Mouse (Mus musculus) heart, postnatal 4 days (tissue): ENCODE results near the gene Gm10024. TPM values are rescaled to one million over a fixed set of nuclear protein-coding genes. Genes with fewer than 3 reads are reported as not detected.
"Not testable (repeated sequence)": the region's sequence is repeated elsewhere in the genome, so short reads cannot be mapped to it uniquely, and the experiment has no call there.

Source experiments
- DNase-seq: peaks from one replicate; pipeline ENCODE4 v3.0.0; 2021
- total RNA-seq, 2 experiments: library from RNA; stranded (reverse); gene quantifications; 2 replicates each; pipeline ENCODE4 v1.2.3; 2021

Gm10024 gene
- total RNA-seq, 2 experiments from 2014 or later: not detected

DNA sequence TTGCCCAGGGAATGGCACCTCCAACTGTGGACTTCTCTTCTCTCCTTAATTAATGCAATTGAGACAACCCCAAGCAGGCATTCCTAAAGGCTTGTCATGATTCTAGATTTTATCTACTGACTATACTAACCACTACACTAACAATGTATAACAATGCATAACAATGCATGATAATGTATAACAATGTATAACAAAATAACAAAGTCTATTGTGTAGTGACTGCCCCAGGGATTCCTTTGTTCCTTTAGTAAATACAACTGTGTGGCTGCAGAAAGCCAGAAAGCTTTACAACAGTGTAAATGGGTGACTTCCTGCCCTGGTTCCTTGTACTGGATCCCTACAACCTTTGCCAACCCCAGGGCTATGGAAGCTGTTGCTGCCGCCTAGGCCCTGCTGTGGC, 24.7 kb downstream of the Gm10024 start:
- DNase-seq: no peak

DNA sequence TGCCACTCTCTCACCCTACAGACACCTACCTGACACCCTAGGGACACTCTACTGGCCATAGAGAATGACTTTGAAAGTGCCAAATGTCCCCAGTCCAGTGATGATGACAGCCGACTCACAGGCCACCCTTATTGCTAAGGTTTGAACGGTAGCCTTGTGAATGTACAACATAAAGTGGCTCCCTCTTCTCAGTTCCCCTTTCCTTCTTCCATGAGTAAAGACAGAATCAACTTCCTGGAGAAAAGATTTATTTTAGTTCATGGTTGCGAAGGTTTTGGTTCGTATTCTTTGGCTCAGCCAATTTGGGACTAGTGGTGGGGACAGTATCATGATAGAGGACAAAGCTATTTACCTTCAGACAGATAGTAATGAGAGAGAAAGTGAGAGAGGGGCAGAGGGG, 27.7 kb downstream of the Gm10024 start:
- no peak for DNase-seq

DNA sequence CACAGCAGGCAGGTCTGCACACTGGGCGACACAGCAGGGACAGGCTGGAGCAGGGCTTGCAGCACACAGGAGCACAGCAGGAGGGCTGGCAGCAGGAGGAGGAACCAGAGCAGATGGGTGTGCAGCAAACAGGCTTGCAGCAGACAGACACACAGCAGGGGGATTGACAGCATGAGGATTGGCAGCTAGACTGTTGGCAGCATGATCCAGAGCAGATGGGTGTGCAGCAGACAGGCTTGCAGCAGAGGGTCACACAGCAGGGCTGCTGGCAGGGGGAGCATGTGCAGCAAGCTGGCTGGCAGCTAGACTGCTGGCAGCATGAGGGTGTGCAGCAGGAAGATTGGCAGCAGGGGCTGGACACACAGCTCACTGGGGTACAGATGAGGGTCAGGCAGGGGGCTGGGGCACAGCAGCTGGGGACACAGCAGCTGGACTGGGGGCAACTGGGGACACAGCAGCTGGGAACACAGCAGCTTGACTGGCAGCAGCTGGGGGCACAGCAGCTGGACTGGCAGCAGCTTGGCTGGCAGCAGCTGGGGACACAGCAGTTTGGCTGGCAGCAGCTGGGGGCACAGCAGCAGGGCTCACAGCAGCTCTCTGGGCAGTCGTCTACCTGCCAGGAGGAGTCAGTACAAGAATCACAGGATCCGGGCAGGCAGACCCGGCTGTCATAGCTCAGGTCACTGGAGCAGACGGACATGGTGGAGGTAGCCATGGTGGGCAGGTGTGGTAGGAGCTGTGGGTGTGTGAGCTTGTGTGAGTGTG, 30.8 kb downstream of the Gm10024 start, which contains the start of gene Gm18596:
Gene Gm18596 (minus strand): TSS at position 715 of the 765 bp plus-strand sequence.
- DNase-seq: not testable (repeated sequence)

GRCm38 (mm10) chr10:77750686-77751085, 39.4 kb downstream of the Gm10024 start:
- not testable (repeated sequence) for DNase-seq

DNA sequence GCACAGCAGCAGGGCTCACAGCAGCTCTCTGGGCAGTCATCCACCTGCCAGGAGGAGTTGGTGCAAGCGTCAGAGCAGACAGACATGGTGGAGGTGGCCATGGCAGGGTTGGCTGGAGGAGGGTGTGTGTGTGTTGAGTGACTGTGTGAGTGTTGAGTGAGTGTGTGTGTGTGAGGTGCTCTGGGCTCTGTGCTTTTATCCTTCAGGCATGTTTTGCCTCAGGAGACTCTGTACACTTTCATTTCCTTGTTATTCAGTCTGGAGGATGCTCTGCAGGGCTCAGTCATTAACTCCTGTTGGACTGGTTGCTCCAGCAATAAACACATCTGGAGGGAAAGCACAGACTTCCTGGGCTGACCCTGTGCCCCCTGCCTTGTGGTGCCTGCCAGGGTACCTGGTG, 40.0 kb downstream of the Gm10024 start, which contains the start of gene Gm9736:
Gene Gm9736 (minus strand): TSS at position 101 of the 400 bp plus-strand sequence.
- not testable (repeated sequence) for DNase-seq

- DNase-seq: not testable (repeated sequence)
Measured at GRCm38 (mm10) chr10:77752312-77752711, 41.1 kb downstream of the Gm10024 start.

DNA sequence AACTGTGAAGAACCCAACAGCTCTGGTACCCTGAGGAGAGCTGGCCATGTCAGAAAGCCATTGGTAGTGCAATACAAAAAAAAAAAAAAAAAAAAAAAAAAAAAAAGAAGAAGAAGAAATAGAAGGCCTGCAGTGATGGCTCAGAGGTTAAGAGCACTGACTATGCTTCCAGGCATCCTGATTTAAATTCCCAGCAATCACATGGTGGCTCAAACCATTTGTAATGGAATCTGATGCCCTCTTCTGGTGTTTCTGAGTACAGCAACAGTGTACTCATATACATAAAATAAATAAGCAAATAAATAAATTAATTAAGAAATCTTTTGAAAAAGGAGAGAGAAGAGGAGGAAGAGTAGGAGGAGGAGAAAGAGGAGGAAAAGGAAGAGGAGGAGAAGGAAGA, 42.2 kb downstream of the Gm10024 start:
- no peak for DNase-seq

GRCm38 (mm10) chr10:77759582-77759981, 48.3 kb downstream of the Gm10024 start, which contains the start of gene Gm3233:
Gene Gm3233, minus strand, starts transcription at chr10:77759682.
- not testable (repeated sequence) for DNase-seq

Other genes starting within 250 kb of the Gm10024 start
- 10 to 100 TPM; 12.6 to 13.2 TPM for gene Fam207a, start 195.7 kb upstream of the Gm10024 start, total RNA-seq
- 1 to 10 TPM; 2.0 to 2.5 TPM for gene Itgb2, start 181.2 kb upstream of the Gm10024 start, total RNA-seq
- 100 to 1,000 TPM; 113 to 119 TPM for gene Pttg1ip, start 129.7 kb upstream of the Gm10024 start, total RNA-seq
- gene Sumo3, start 105.4 kb upstream of the Gm10024 start, total RNA-seq: 10 to 100 TPM; 90.9 to 97.9 TPM
- gene Gm49325, start 105.3 kb upstream of the Gm10024 start, total RNA-seq: 10 to 100 TPM; 15.9 to 20.8 TPM
- gene Ube2g2, start 89.2 kb upstream of the Gm10024 start, total RNA-seq: 10 to 100 TPM; 56.1 to 63.8 TPM
- gene Tspear, start 24.9 kb upstream of the Gm10024 start, total RNA-seq: not detected
- not detected for gene Gm19402, start 20.7 kb upstream of the Gm10024 start, total RNA-seq
- not detected for gene Gm9508, start 14.2 kb upstream of the Gm10024 start, total RNA-seq
- gene Gm10272, start 4.8 kb upstream of the Gm10024 start, total RNA-seq: not detected
- not detected for gene Gm10142, start 4.3 kb downstream of the Gm10024 start, total RNA-seq
- gene Krtap12-1, start 9.1 kb downstream of the Gm10024 start, total RNA-seq: not detected
- not detected for gene Gm10100, start 15.0 kb downstream of the Gm10024 start, total RNA-seq
- not detected for gene Gm18596, start 31.2 kb downstream of the Gm10024 start, total RNA-seq
- not detected for gene Gm9736, start 39.9 kb downstream of the Gm10024 start, total RNA-seq
- not detected for gene Gm3233, start 48.2 kb downstream of the Gm10024 start, total RNA-seq
- gene Gm3238, start 59.9 kb downstream of the Gm10024 start, total RNA-seq: not detected
- not detected for gene Gm7138, start 65.5 kb downstream of the Gm10024 start, total RNA-seq
- not detected for gene Gm3250, start 71.1 kb downstream of the Gm10024 start, total RNA-seq
- not detected for gene Gm7137, start 76.7 kb downstream of the Gm10024 start, total RNA-seq
- not detected for gene Gm9639, start 83.6 kb downstream of the Gm10024 start, total RNA-seq
- not detected for gene Gm19668, start 87.7 kb downstream of the Gm10024 start, total RNA-seq
- gene Gm9507, start 100.4 kb downstream of the Gm10024 start, total RNA-seq: not detected
- not detected for gene Gm2696, start 103.2 kb downstream of the Gm10024 start, total RNA-seq
- not detected for gene Krtap10-4, start 115.6 kb downstream of the Gm10024 start, total RNA-seq
- not detected for gene Krtap10-10, start 124.5 kb downstream of the Gm10024 start, total RNA-seq
- not detected for gene Gm36176, start 135.3 kb downstream of the Gm10024 start, total RNA-seq
- not detected for gene Gm10318, start 141.4 kb downstream of the Gm10024 start, total RNA-seq
- gene Gm3285, start 150.5 kb downstream of the Gm10024 start, total RNA-seq: not detected
- gene Lrrc3, start 191.1 kb downstream of the Gm10024 start, total RNA-seq: 1 to 10 TPM; 1.6 to 1.8 TPM